Mouse (Mus musculus) CD8-positive naive resting alpha-beta T cell, adult 2 months (primary cell): ENCODE measurements around the gene Rbm44.

Experiments
- DNase-seq, 2 experiments: peaks; one replicate each; pipeline ENCODE4 v3.0.0; 2022; ENCODE audit warnings: low read depth in 2 of 2, low spot score in 2 of 2

Rbm44 gene

DNA sequence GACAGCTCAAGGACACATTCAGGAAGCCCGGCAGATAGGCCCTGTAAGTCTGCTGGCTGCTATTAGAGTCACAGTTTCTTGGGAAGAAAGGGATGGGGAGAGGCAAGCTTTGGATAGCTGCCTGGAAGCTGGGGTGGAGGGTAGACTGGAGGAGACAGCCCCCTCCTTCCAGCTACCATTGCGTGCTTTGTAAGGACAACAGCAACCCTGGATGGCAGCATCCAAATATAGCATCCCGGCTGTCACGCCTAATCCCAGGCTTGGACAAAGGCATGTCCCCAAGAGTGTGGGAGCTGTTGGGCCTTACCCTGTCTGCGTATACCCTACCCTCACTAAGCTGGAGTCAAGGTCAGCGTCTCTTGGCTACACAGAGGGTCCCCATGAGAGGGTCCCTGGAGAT lies 64.5 kb downstream of the Rbm44 start:
- no peak for DNase-seq

DNA sequence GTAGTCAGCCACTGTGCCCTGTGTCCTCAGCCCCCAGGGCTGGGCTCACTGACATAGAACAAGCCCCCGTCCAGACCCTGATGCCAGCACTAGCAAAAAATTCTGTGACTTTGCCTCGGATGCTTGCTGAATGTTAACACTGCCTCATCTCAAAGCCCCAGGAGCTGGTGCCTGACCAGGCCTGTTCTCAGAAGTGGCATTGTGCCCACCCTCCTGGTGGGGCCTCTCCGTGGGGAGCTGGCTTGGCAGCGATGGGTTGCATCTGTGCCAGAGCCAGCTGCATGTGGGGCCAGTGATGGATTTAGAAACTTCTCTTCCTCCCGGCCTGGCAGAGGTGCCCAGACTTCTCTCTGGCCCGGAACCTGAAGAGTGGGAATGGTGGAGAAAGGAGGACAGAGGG lies 64.9 kb downstream of the Rbm44 start:
- DNase-seq: no peak

DNA sequence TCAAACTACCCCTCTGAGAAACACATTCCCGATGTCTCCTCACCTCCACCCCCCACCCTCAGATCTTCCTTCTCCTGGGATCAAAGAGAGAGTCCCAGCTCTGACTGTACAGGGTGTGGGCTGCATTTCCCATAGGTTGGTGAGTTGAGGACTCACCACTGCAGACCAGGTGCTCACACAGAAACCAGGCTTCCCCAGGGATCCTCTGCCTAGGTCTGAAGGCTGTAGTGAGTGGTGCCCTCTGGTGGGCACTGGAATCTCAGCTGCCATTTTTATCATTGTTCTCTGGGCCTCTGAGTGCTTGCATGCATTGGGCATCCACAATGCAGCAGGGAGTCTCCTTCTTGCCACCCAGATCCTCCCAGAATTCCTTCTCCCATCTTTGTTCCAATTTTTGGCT lies 66.2 kb downstream of the Rbm44 start:
- peak; percentile 47 to 65 for DNase-seq

DNA sequence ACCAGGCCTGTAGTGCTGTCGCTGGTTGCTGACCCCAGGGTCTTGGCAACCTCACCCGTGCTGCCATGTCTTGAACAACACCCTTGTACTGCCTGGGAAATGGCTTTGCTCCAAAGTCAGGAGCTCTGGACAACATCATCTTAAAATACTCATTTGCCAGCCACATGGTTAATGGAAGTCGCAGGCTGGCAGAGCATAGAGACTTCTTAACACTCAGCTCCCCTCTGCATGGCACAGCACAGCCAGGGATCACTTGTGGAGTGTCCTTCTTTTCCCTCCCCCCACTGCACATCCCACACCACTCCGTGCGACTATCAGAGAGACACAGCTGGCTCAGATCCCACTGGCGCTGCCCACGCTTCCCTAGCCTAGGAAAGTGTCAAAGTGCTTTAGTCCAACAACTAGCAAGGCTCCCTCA lies 66.7 kb downstream of the Rbm44 start:
- DNase-seq: no peak

DNA sequence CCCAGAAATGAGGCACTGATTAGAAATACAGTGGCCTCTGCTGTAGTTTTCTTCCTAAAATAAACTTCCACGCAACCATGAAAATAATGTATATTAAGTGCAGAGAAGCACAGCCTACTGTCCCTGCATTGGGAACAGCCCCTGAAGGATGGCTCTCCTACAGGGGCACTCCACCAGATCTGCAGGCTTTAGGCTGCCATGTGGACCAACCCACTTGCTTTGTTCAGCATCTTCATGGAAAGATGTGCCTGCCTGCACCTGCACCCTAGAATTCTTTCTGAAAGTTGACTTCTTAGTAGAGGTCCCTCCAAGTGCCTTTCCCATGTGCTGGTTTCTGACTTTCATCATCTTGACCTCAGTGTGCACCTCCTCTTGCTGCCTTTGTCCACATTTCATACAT lies 70.4 kb downstream of the Rbm44 start:
- DNase-seq: no peak

DNA sequence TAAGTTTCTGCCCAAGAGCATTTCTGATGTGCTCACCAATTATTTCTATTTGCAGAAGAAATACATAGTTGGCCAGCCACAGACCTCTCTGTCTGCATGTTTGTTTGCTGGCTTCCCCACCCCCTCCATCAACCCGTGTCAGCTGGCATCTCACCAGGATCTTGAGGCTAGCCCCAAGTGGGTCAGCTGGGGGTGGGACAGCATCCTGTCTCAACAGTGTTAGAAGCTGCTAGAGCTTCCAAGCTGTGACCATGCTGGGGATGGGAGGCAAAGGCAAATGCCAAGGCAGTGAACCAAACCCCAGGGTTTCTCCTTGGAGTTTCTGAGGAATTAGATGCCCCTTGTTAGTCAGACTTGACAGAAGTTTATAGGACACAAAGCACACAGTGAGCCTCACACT lies 71.1 kb downstream of the Rbm44 start:
- no peak for DNase-seq

DNA sequence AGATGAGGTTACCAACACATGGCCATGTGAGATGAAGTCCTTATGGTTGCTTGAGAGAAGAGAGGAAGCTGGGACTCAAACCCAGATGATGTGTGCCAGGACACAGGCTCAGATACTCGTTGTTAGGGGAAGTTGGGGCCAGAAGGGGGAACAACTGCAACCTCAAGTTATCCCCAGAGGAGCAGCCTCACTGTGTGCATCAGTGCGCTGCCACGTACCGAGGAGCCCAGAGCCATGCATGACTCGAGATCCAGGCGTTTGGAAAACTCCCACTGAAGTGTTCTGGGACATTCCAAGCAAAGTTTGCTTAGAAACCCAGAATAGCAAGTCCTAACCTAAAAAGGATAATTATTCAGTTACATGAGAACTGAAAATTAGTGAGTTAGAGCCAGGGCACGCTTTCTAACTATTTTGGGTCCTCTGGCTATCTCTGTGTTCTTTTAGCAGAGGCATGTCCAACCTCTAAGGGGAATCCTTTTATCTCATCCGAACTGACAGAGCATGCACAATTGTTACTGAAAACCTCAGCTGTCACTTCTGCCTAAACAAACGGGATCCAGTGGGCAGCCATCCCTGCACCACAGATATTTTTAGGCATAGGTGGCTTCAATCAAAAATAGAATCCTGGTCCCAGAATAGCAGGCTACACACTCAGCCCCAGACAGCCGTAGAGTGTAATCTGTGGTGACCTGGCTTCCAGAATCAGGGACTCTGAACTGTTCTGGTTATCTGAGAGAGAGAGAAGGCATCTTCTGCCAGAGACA lies 71.8 kb downstream of the Rbm44 start:
- no peak for DNase-seq

DNA sequence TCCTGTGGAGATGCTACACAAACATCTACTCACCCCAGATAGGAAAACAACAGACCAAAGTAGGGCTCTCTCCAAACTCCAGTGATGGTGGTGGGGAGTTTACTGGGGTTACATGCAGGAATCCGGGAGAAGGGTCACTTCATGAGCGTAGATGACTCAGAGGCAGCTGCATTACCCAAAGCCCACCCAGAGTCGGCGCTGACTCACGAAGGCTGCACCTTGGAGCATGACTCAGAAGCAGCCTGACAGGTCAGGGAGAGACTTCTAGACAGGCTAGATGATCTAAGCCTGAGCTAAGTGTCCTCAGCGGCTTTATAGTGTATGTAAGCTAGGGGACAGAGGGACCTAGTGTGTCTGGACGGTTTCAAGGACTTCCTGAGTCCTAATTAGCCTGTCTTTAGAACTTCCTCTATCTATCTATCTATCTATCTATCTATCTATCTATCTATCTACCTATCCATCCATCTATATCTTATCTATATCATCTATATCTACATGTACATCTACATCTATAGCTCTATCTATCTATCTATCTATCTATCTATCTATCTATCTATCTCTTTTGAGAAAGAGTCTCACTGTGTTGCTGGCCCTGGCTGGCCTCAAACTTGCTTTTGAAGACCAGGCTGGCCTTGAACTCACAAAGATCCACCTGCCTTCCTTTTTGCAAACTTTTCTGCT lies 74.9 kb downstream of the Rbm44 start:
- no peak for DNase-seq

DNA sequence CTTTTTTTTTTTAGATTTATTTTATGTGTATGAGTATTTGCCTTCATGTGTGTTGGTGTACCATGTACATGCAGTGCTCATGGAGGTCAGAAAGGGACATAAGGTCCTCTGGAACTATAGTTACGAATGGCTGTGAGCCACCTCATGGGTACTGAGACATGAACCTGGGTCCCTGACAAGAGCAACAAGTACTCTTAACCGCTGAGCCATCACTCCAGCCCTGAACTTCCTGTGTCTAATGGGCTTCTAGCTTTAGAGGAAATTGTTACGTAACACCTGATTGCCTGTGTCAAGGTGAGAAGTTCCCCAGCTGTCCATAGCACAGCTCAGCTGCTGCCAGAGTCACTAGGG lies 75.4 kb downstream of the Rbm44 start:
- no peak for DNase-seq
